Mouse (Mus musculus) embryonic fibroblast, embryonic 13.5 days (primary cell): Measurements from ENCODE around the gene Macrod2. TPM values are rescaled to one million over a fixed set of nuclear protein-coding genes. Genes with fewer than 3 reads are reported as not detected.

Source experiments
- H3K27ac ChIP-seq: 2 replicates; pipeline ENCODE4 v1.5.1; 2012; ENCODE audit warnings: low read length, control low read depth, inconsistent platforms; ENCODE audit not compliant: insufficient read depth
- H3K4me1 ChIP-seq: 2 replicates; pipeline ENCODE4 v1.6.1; 2011; ENCODE audit warnings: low read length; ENCODE audit not compliant: control insufficient read depth, insufficient read depth
- H3K4me3 ChIP-seq: 2 replicates; pipeline ENCODE4 v1.5.1; 2011; ENCODE audit warnings: mild to moderate bottlenecking, control low read depth, low read length; ENCODE audit not compliant: insufficient read depth
- CTCF ChIP-seq: IDR thresholded peaks from 2 replicates; pipeline ENCODE4 v1.5.1; 2011; ENCODE audit warnings: mild to moderate bottlenecking, control low read depth, low read length, moderate library complexity, borderline replicate concordance; ENCODE audit not compliant: insufficient read depth
- POLR2A ChIP-seq: IDR thresholded peaks from 2 replicates; pipeline ENCODE4 v1.6.1; 2011; ENCODE audit warnings: low read depth, mild to moderate bottlenecking, control low read depth, low read length, moderate library complexity
- polyA plus RNA-seq: library from polyadenylated mRNA; stranded (reverse); fragments of >200 nt; gene quantifications from 2 replicates; pipeline ENCODE4 v1.2.4, GENCODE M21; 2011; ENCODE audit warnings: low read depth; ENCODE audit not compliant: missing spikeins, insufficient read length

The Macrod2 gene
- polyA plus RNA-seq, 1 experiment, result 8.6 TPM

- no peak overlapping the region for H3K4me3 ChIP-seq
- TF ChIP-seq CTCF (no peak), POLR2A (no peak)
- H3K27ac ChIP-seq, result no peak overlapping the region
- no peaks in the 10 kb centered on the region for H3K4me1 ChIP-seq
Observed at GRCm38 (mm10) chr2:142057889-142058750, 1663.0 kb downstream of the Macrod2 start.

- Histone ChIP-seq H3K4me3 (no peak overlapping the region), H3K4me1 (no peaks in the 10 kb centered on the region), H3K27ac (no peak overlapping the region)
- no peak for TF ChIP-seq POLR2A
- no peak for TF ChIP-seq CTCF
Observed at GRCm38 (mm10) chr2:142058751-142059090, 1663.6 kb downstream of the Macrod2 start.

GRCm38 (mm10) chr2:142108947-142109346 is 1713.8 kb downstream of the Macrod2 start:
- no peak overlapping the region for H3K4me3 ChIP-seq
- TF ChIP-seq POLR2A, result no peak
- no peak for TF ChIP-seq CTCF
- no peaks in the 10 kb centered on the region for H3K4me1 ChIP-seq
- no peak overlapping the region for H3K27ac ChIP-seq

GRCm38 (mm10) chr2:142116623-142117022 is 1721.5 kb downstream of the Macrod2 start:
- no peak overlapping the region for H3K4me3 ChIP-seq
- no peaks in the 10 kb centered on the region for H3K4me1 ChIP-seq
- H3K27ac ChIP-seq, result no peak overlapping the region
- TF ChIP-seq POLR2A, result no peak
- no peak for TF ChIP-seq CTCF

GRCm38 (mm10) chr2:142128109-142128508 is 1733.0 kb downstream of the Macrod2 start:
- TF ChIP-seq POLR2A, result no peak
- TF ChIP-seq CTCF, result no peak
- H3K27ac ChIP-seq, result no peak overlapping the region
- no peaks in the 10 kb centered on the region for H3K4me1 ChIP-seq
- H3K4me3 ChIP-seq, result no peak overlapping the region

- H3K4me1 ChIP-seq, result no peaks in the 10 kb centered on the region
- no peak for TF ChIP-seq CTCF
- no peak for TF ChIP-seq POLR2A
- H3K4me3 ChIP-seq, result no peak overlapping the region
- H3K27ac ChIP-seq, result no peak overlapping the region
Observed at GRCm38 (mm10) chr2:142129166-142129565, 1734.1 kb downstream of the Macrod2 start.

- Histone ChIP-seq H3K4me1 (no peaks in the 10 kb centered on the region), H3K4me3 (no peak overlapping the region), H3K27ac (no peak overlapping the region)
- TF ChIP-seq CTCF, result no peak
- no peak for TF ChIP-seq POLR2A
Observed at GRCm38 (mm10) chr2:142149310-142149709, 1754.2 kb downstream of the Macrod2 start.

GRCm38 (mm10) chr2:142163506-142164275 is 1768.6 kb downstream of the Macrod2 start:
- Histone ChIP-seq H3K4me1 (no peaks in the 10 kb centered on the region), H3K4me3 (no peak overlapping the region), H3K27ac (no peak overlapping the region)
- TF ChIP-seq CTCF, result no peak
- TF ChIP-seq POLR2A, result no peak

- H3K4me3 ChIP-seq, result no peak overlapping the region
- no peaks in the 10 kb centered on the region for H3K4me1 ChIP-seq
- no peak overlapping the region for H3K27ac ChIP-seq
- TF ChIP-seq POLR2A (no peak), CTCF (no peak)
Observed at GRCm38 (mm10) chr2:142169649-142170048, 1774.5 kb downstream of the Macrod2 start.

- no peaks in the 10 kb centered on the region for H3K4me1 ChIP-seq
- no peak overlapping the region for H3K4me3 ChIP-seq
- no peak overlapping the region for H3K27ac ChIP-seq
- TF ChIP-seq POLR2A (no peak), CTCF (no peak)
Observed at GRCm38 (mm10) chr2:142172706-142173105, 1777.6 kb downstream of the Macrod2 start.
